Mouse (Mus musculus): ENCODE measurements at regions not wholly inside any gene's neighbourhood (a gene's known extent, or its start where the extent isn't known, plus 50 kb on each side); places are given as distances from the start of the nearest gene placed in this dataset.

DNA sequence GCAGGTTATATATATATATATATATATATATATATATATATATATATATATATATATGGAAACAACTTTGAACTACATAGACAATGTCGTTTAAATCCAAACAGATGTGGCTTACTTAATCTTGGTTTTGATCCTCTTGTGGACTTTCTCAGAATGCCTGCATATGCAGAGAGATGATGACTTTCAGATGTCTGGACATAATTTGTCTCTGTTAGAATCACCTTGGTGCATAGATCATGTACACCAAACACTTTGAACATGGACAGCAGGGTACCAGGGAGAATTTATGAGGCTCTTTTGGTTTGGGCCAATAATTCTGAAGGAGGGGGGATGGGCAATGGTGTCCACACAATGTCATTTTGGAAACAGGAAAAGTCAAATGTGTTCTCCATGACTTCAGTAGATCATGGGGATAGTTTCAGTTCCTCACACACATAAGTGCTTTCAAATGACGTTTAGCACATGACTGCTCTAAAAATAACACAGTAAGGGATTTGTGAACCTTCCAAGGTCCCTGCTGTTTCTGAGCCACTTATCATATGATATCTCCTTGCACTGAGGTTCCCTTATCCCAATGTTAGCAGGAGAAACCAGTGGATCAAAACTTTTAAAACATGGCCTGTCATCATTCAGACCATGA is 177.4 kb upstream of the Pdzrn3 start:
- 56% methylated on average over 2 of the region's 2 CpGs for WGBS
- Histone ChIP-seq H3K9ac (replicated peaks; ENCODE audit: low read length) (no peak overlapping the region), H3K4me3 (ENCODE audit: low read length) (no peak overlapping the region), H3K36me3 (ENCODE audit: insufficient read depth, low read length) (no peaks in the 10 kb centered on the region), H3K27me3 (ENCODE audit: insufficient read depth, low read length) (no peaks in the 10 kb centered on the region), H3K4me1 (ENCODE audit: insufficient read depth, low read length) (no peaks in the 10 kb centered on the region), H3K9me3 (ENCODE audit: low read length) (no peaks in the 10 kb centered on the region), H3K4me2 (replicated peaks; ENCODE audit: low read depth, low read length) (no peak overlapping the region), H3K27ac (ENCODE audit: low read length) (no peak overlapping the region)
- ATAC-seq (ENCODE audit: low FRiP score, low TSS enrichment): no peak

DNA sequence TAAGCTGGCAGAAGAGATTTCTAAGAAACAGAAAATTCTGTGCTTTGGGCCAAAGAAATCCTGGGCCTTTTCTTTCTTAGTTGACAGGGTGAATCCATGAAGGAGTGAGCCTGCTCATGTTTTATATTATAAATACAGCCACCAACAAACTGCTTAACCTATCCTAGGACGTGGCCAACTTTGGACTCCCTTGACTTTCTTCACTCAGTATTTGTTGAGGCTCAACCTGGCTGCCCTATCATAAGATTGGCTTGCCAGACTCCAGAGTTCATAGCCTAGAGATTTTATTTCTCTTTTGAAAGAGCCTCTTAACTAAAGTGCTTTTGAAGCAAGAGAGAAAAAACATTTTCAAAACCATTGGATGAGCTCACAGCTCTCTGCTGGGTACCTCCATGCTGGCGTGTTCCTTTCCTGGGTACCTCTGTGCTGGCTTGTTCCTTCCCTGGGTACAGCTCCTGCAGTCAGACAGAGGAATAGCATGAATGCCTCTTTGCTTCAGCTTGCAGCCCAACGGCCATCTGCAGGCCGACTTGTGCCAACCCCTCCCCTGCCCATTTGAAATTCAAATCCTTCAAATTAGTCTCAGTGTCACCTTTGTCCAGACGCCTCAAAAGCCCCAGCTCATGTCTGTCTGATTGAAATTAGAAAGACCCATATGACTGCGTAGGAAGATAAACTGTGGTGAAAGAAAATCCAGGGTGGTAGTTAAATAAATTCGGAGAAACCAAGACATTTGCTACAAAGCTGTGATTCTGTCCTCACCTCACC is 173.0 kb upstream of the Pdzrn3 start:
- no peak for ATAC-seq (ENCODE audit: low FRiP score, low TSS enrichment)
- no peak overlapping the region for H3K4me3 ChIP-seq (ENCODE audit: low read length)
- no peaks in the 10 kb centered on the region for H3K36me3 ChIP-seq (ENCODE audit: insufficient read depth, low read length)
- no peak overlapping the region for H3K27ac ChIP-seq (ENCODE audit: low read length)
- no peak overlapping the region for H3K9ac ChIP-seq (replicated peaks; ENCODE audit: low read length)
- no peaks in the 10 kb centered on the region for H3K4me1 ChIP-seq (ENCODE audit: insufficient read depth, low read length)
- WGBS: 38% methylated on average over 7 of the region's 7 CpGs
- H3K27me3 ChIP-seq (ENCODE audit: insufficient read depth, low read length): no peaks in the 10 kb centered on the region
- no peaks in the 10 kb centered on the region for H3K9me3 ChIP-seq (ENCODE audit: low read length)
- no peak overlapping the region for H3K4me2 ChIP-seq (replicated peaks; ENCODE audit: low read depth, low read length)

DNA sequence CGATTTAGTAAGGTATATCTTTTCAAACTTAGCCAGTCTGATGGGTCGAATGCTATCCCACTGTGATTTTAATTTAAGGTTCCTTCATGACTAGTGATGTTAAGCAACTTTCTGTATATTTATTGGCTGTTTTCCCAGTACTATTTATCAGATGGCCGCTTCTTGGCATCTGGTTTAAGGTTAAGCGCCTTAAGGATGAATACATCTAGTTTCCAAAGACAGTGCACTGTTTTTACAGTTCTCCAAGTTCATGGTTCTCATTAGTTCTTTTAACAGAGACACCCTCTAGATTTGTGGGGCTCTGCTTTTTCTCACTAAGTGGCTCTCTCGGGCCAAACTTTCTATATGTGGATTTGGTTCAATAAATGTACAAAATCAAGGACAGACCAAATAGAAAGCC is 159.9 kb upstream of the Pdzrn3 start:
- Histone ChIP-seq H3K4me3 (ENCODE audit: low read length) (no peak overlapping the region), H3K9me3 (ENCODE audit: low read length) (peaks cover 6% of the 10 kb centered on the region; the same call in 1 of the 2 replicates), H3K27ac (ENCODE audit: low read length) (no peak overlapping the region), H3K4me2 (replicated peaks; ENCODE audit: low read depth, low read length) (no peak overlapping the region), H3K9ac (replicated peaks; ENCODE audit: low read length) (no peak overlapping the region), H3K4me1 (ENCODE audit: insufficient read depth, low read length) (no peaks in the 10 kb centered on the region; the same call in none of the 2 replicates), H3K27me3 (ENCODE audit: insufficient read depth, low read length) (no peaks in the 10 kb centered on the region), H3K36me3 (ENCODE audit: insufficient read depth, low read length) (no peaks in the 10 kb centered on the region)
- 69% methylated on average over 5 of the region's 5 CpGs for WGBS
- no peak for ATAC-seq (ENCODE audit: low FRiP score, low TSS enrichment)

DNA sequence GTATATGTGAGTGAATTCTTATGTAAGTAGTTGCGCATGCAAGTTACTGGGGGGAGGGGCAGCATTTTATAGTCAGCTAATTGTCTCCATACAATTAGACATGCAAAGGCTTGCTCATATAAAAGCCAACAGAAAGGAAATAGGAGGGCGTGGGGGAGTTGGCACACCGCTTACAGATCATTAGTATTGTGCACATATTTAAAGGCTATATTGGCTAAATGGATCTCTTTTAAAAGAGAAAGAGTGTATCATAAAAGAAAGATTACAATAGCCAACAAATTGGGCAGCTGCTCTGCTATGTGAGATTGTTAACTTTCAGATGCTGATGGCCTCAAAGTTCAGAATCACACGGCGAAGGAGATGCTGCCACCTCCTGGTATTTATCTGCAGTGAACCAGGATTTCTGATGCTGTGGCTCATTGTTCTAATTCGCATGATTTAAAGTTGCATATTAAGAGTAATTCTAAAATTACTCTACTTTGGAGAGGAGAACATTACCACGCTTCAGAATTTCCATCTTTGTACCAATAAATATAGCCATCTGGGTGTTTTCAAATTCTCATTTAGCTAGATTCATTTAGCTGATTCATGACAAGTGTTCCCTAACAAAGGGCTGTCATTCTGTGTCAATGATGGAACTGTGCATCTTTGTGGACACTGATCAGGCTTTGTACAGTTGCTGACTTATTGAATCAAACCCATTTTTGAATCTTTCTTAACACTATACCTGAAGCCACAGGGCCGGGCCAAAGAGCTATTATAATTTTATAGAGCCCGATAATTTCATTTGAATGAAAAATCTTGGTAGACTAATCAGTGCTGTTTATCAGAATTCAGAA is 156.7 kb upstream of the Pdzrn3 start:
- Histone ChIP-seq H3K9me3 (ENCODE audit: low read length) (no peaks in the 10 kb centered on the region), H3K27ac (ENCODE audit: low read length) (no peak overlapping the region), H3K4me1 (ENCODE audit: insufficient read depth, low read length) (no peaks in the 10 kb centered on the region; the same call in none of the 2 replicates), H3K4me3 (ENCODE audit: low read length) (no peak overlapping the region), H3K27me3 (ENCODE audit: insufficient read depth, low read length) (no peaks in the 10 kb centered on the region), H3K4me2 (replicated peaks; ENCODE audit: low read depth, low read length) (no peak overlapping the region), H3K36me3 (ENCODE audit: insufficient read depth, low read length) (no peaks in the 10 kb centered on the region), H3K9ac (replicated peaks; ENCODE audit: low read length) (no peak overlapping the region)
- ATAC-seq (ENCODE audit: low FRiP score, low TSS enrichment): no peak
- 40% methylated on average over 9 of the region's 9 CpGs for WGBS

DNA sequence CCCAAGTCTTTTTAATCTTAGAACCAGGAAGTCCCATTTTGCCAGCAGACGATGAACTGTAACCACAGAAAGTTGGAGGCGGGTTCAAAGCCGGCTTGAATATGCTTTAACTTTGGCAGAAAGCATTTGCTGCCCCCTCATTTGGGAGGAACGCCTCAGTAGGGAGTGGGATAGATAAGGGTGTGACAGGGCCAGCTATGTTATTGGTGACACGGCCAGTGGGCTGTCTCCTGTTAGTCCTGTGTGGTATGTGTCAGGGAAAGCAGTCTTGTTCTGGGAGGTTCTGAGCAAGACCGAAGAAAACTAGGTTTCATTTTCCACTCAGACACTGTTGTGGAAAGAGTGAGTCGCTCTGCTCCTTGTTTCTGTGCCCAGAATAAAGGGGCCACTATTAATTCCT is 154.7 kb upstream of the Pdzrn3 start:
- Histone ChIP-seq H3K36me3 (ENCODE audit: insufficient read depth, low read length) (no peaks in the 10 kb centered on the region), H3K4me1 (ENCODE audit: insufficient read depth, low read length) (no peaks in the 10 kb centered on the region; the same call in 1 of the 2 replicates), H3K27me3 (ENCODE audit: insufficient read depth, low read length) (no peaks in the 10 kb centered on the region), H3K4me2 (replicated peaks; ENCODE audit: low read depth, low read length) (no peak overlapping the region), H3K27ac (ENCODE audit: low read length) (no peak overlapping the region), H3K9me3 (ENCODE audit: low read length) (no peaks in the 10 kb centered on the region), H3K9ac (replicated peaks; ENCODE audit: low read length) (no peak overlapping the region), H3K4me3 (ENCODE audit: low read length) (no peak overlapping the region)
- WGBS: 57% methylated on average over 7 of the region's 7 CpGs
- ATAC-seq (ENCODE audit: low FRiP score, low TSS enrichment): no peak

DNA sequence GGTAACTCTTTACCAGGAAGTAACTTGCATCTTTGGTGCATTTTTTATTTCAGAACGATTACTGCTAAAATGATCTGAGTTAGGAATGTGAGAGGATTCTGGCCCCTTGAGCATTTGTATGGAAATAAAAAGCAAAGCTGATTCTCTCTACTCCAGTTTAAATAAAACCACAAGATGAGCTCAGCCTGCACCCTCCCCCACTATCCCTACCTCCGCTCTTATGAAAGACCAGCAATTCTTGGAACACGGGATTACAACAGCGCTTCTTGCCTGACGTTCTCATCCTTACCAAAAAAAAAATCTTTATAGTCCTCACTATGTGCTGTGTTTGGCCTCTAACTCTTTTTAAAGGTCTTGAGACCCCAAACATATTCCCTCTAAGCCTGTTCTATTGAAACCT is 154.2 kb upstream of the Pdzrn3 start:
- no peaks in the 10 kb centered on the region for H3K36me3 ChIP-seq (ENCODE audit: insufficient read depth, low read length)
- no peak for ATAC-seq (ENCODE audit: low FRiP score, low TSS enrichment)
- H3K27me3 ChIP-seq (ENCODE audit: insufficient read depth, low read length): no peaks in the 10 kb centered on the region
- H3K27ac ChIP-seq (ENCODE audit: low read length): no peak overlapping the region
- H3K9me3 ChIP-seq (ENCODE audit: low read length): no peaks in the 10 kb centered on the region
- H3K4me1 ChIP-seq (ENCODE audit: insufficient read depth, low read length): no peaks in the 10 kb centered on the region; the same call in 1 of the 2 replicates
- H3K4me2 ChIP-seq (replicated peaks; ENCODE audit: low read depth, low read length): no peak overlapping the region
- no peak overlapping the region for H3K4me3 ChIP-seq (ENCODE audit: low read length)
- 78% methylated on average over 5 of the region's 5 CpGs for WGBS
- H3K9ac ChIP-seq (replicated peaks; ENCODE audit: low read length): no peak overlapping the region

DNA sequence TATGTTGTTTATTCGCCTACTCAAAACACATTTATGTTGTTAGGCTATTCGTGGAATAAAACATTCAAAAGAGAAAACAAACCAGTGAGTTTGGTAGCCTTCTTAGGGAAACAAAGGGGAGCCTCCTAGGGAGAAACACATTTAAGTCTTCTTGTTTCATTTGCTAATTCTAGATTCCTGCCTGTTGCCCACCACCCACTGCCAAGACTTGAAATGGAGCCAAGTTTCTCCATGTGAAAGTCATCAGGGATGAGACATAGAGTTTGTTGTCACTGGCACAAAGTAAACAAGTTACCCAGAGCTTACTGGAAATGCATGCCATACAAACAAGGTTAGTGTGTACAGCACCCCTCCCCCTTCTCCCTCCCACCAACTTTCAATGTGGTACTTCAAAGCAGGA is 147.4 kb upstream of the Pdzrn3 start:
- Histone ChIP-seq H3K9me3 (ENCODE audit: low read length) (no peaks in the 10 kb centered on the region), H3K27ac (ENCODE audit: low read length) (no peak overlapping the region), H3K27me3 (ENCODE audit: insufficient read depth, low read length) (no peaks in the 10 kb centered on the region), H3K4me1 (ENCODE audit: insufficient read depth, low read length) (no peaks in the 10 kb centered on the region), H3K4me3 (ENCODE audit: low read length) (no peak overlapping the region), H3K36me3 (ENCODE audit: insufficient read depth, low read length) (no peaks in the 10 kb centered on the region), H3K4me2 (replicated peaks; ENCODE audit: low read depth, low read length) (no peak overlapping the region), H3K9ac (replicated peaks; ENCODE audit: low read length) (no peak overlapping the region)
- no peak for ATAC-seq (ENCODE audit: low FRiP score, low TSS enrichment)
- WGBS: 67% methylated on average over 2 of the region's 2 CpGs

DNA sequence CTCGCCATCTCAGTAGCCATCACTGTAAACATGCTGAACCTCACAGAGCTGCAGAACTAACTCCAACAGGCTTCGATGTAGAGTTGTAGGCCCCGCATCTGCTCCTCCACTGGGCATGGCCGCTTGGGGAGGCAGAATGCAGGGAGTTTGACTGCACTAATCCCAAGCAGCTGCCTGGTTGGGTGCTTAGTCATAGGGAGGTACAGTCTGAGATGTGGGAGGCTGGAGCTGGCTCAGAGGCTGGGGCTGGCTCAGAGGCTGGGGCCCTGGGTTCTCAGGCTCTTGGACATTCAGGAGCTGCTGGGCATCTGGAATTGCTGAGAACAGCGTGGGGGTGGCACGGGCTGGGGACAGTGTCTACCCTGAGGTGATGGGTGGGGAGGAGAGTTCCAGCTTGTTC is 143.6 kb upstream of the Pdzrn3 start:
- ATAC-seq (ENCODE audit: low FRiP score, low TSS enrichment): no peak
- no peaks in the 10 kb centered on the region for H3K27me3 ChIP-seq (ENCODE audit: insufficient read depth, low read length)
- no peak overlapping the region for H3K4me3 ChIP-seq (ENCODE audit: low read length)
- peaks cover 10% of the 10 kb centered on the region for H3K4me1 ChIP-seq (ENCODE audit: insufficient read depth, low read length)
- no peaks in the 10 kb centered on the region for H3K9me3 ChIP-seq (ENCODE audit: low read length)
- no peak overlapping the region for H3K9ac ChIP-seq (replicated peaks; ENCODE audit: low read length)
- H3K36me3 ChIP-seq (ENCODE audit: insufficient read depth, low read length): no peaks in the 10 kb centered on the region
- whole genome bisulfite sequencing: 94% methylated on average over 6 of the region's 6 CpGs
- H3K4me2 ChIP-seq (replicated peaks; ENCODE audit: low read depth, low read length): no peak overlapping the region
- no peak overlapping the region for H3K27ac ChIP-seq (ENCODE audit: low read length)

DNA sequence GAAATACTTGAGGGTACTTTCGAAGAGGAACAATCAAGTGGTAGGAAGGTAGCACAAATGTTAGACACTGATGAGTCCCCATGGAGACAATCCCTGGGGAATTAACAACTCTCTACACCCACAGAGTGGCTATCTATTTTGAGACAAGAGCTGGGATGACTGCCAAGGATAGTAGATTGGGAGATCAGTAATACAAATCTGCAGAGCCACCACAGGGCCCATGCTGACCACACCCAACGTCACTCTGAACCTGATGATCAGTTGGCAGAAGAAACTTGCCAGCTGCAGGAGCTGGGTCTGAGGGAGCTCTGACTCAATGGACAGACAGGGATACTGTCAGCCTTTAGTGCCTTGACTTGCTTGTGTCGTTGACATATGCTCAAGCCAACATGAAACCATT is 143.1 kb upstream of the Pdzrn3 start:
- no peak overlapping the region for H3K27ac ChIP-seq (ENCODE audit: low read length)
- H3K4me1 ChIP-seq (ENCODE audit: insufficient read depth, low read length): peaks cover 10% of the 10 kb centered on the region
- H3K9me3 ChIP-seq (ENCODE audit: low read length): no peaks in the 10 kb centered on the region
- H3K27me3 ChIP-seq (ENCODE audit: insufficient read depth, low read length): no peaks in the 10 kb centered on the region
- WGBS: 85% methylated on average over 3 of the region's 3 CpGs
- no peaks in the 10 kb centered on the region for H3K36me3 ChIP-seq (ENCODE audit: insufficient read depth, low read length)
- ATAC-seq (ENCODE audit: low FRiP score, low TSS enrichment): no peak
- no peak overlapping the region for H3K9ac ChIP-seq (replicated peaks; ENCODE audit: low read length)
- H3K4me3 ChIP-seq (ENCODE audit: low read length): no peak overlapping the region
- H3K4me2 ChIP-seq (replicated peaks; ENCODE audit: low read depth, low read length): no peak overlapping the region
